Mouse (Mus musculus) CH12.LX (cell line): ENCODE results near the gene Fmn2. TPM values are rescaled to one million over a fixed set of nuclear protein-coding genes. Genes with fewer than 3 reads are reported as not detected.

Source experiments
- DNase-seq: peaks from one replicate; pipeline ENCODE4 v3.0.0-alpha.2; 2013; ENCODE audit errors: extremely low read depth
- H3K27ac ChIP-seq: 2 replicates; pipeline ENCODE4 v1.5.1; 2012; ENCODE audit warnings: low read depth, mild to moderate bottlenecking, control low read depth, moderate library complexity; ENCODE audit not compliant: insufficient read depth
- H3K27me3 ChIP-seq: replicated peaks from 2 replicates; pipeline ENCODE3; 2012; ENCODE audit warnings: inconsistent platforms
- H3K36me3 ChIP-seq, 2 experiments: replicated peaks in 1 of 2; 2 replicates each; pipeline versions ENCODE3 to v1.6.1; 2012; ENCODE audit warnings: inconsistent platforms in 1 of 2, low read length in 1 of 2, mild to moderate bottlenecking in 1 of 2, mixed read lengths in 1 of 2, moderate library complexity in 1 of 2; ENCODE audit not compliant: control insufficient read depth in 1 of 2, insufficient read depth in 1 of 2
- H3K4me1 ChIP-seq, 2 experiments: 2 replicates each; pipeline ENCODE4 v1.6.1; 2012; ENCODE audit warnings: inconsistent platforms in 1 of 2, moderate library complexity in 1 of 2; ENCODE audit not compliant: insufficient read depth in 2 of 2, control insufficient read depth in 1 of 2
- H3K4me2 ChIP-seq: 2 replicates; pipeline ENCODE4 v1.6.1; 2012; ENCODE audit warnings: low read depth, mild to moderate bottlenecking, control low read depth; ENCODE audit not compliant: poor library complexity, insufficient read depth, severe bottlenecking
- H3K4me3 ChIP-seq, 3 experiments: fragments of 150-350 bp in 1 of 3; sonication (generic) in 1 of 3; replicated peaks in 1 of 3; 2 replicates each; pipeline versions ENCODE3 to v1.5.1; 2011 to 2012; ENCODE audit warnings: low read depth in 2 of 3, low read length in 2 of 3, mild to moderate bottlenecking in 2 of 3, moderate library complexity in 2 of 3, control low read depth in 1 of 3, improper control_type of control experiment in 1 of 3, inconsistent platforms in 1 of 3, mixed read lengths in 1 of 3; ENCODE audit not compliant: poor library complexity in 1 of 3
- H3K79me2 ChIP-seq: replicated peaks from 2 replicates; pipeline ENCODE4 v1.6.1; 2012; ENCODE audit warnings: mild to moderate bottlenecking, moderate library complexity; ENCODE audit not compliant: control insufficient read depth, poor library complexity, insufficient read depth, severe bottlenecking; ENCODE audit errors: extremely low read depth
- H3K9ac ChIP-seq: 2 replicates; pipeline ENCODE4 v1.6.1; 2012; ENCODE audit warnings: low read depth, mild to moderate bottlenecking, control low read depth, moderate library complexity; ENCODE audit not compliant: insufficient read depth
- H3K9me3 ChIP-seq: replicated peaks from 2 replicates; pipeline ENCODE3; 2012; ENCODE audit warnings: low read length, inconsistent platforms, mixed read lengths
- BHLHE40 ChIP-seq: IDR thresholded peaks from 2 replicates; pipeline ENCODE4 v1.6.1; 2011; ENCODE audit warnings: mild to moderate bottlenecking, low read depth, low read length, improper control_type of control experiment
- CHD2 ChIP-seq: IDR thresholded peaks from 2 replicates; pipeline ENCODE4 v1.6.1; 2011; ENCODE audit warnings: low read length, improper control_type of control experiment
- CTCF ChIP-seq, 2 experiments: IDR thresholded peaks in 1 of 2; conservative IDR thresholded peaks in 1 of 2; 2 replicates each; pipeline ENCODE4 v1.5.1; 2011 to 2012; ENCODE audit warnings: low read depth in 2 of 2, low read length in 2 of 2, improper control_type of control experiment in 1 of 2, inconsistent platforms in 1 of 2, mild to moderate bottlenecking in 1 of 2, moderate library complexity in 1 of 2
- E2F4 ChIP-seq: IDR thresholded peaks from 2 replicates; pipeline ENCODE4 v1.6.1; 2011; ENCODE audit warnings: low read depth, low read length, improper control_type of control experiment; ENCODE audit not compliant: insufficient replicate concordance
- EP300 ChIP-seq: IDR thresholded peaks from 2 replicates; pipeline ENCODE4 v1.6.1; 2011; ENCODE audit warnings: low read length, improper control_type of control experiment
- ETS1 ChIP-seq: conservative IDR thresholded peaks from 2 replicates; pipeline ENCODE4 v1.6.1; 2012; ENCODE audit warnings: low read depth, mild to moderate bottlenecking, inconsistent platforms, low read length, improper control_type of control experiment, moderate library complexity
- IRF4 ChIP-seq: IDR thresholded peaks from 2 replicates; pipeline ENCODE4 v1.6.1; 2014; ENCODE audit warnings: low read depth, mild to moderate bottlenecking, inconsistent platforms, low read length, improper control_type of control experiment
- MAX ChIP-seq: IDR thresholded peaks from 2 replicates; pipeline ENCODE4 v1.6.1; 2011; ENCODE audit warnings: low read length, improper control_type of control experiment
- MAZ ChIP-seq: IDR thresholded peaks from 2 replicates; pipeline ENCODE4 v1.6.1; 2012; ENCODE audit warnings: low read depth, mild to moderate bottlenecking, inconsistent platforms, low read length, improper control_type of control experiment, moderate library complexity
- MYC ChIP-seq: IDR thresholded peaks from 2 replicates; pipeline ENCODE4 v1.6.1; 2011; ENCODE audit warnings: low read depth, mild to moderate bottlenecking, improper control_type of control experiment, low read length
- NRF1 ChIP-seq: IDR thresholded peaks from 2 replicates; pipeline ENCODE4 v1.6.1; 2014; ENCODE audit warnings: low read depth, mild to moderate bottlenecking, inconsistent platforms, low read length, improper control_type of control experiment, moderate library complexity
- RCOR1 ChIP-seq: conservative IDR thresholded peaks from 2 replicates; pipeline ENCODE4 v1.6.1; 2012; ENCODE audit warnings: low read depth, mild to moderate bottlenecking, inconsistent platforms, low read length, improper control_type of control experiment
- SIN3A ChIP-seq: IDR thresholded peaks from 2 replicates; pipeline ENCODE4 v1.6.1; 2012; ENCODE audit warnings: low read length, improper control_type of control experiment, inconsistent platforms
- TBP ChIP-seq: conservative IDR thresholded peaks from 2 replicates; pipeline ENCODE4 v1.6.1; 2011; ENCODE audit warnings: low read depth, low read length, improper control_type of control experiment
- UBTF ChIP-seq: IDR thresholded peaks from 2 replicates; pipeline ENCODE4 v1.6.1; 2012; ENCODE audit warnings: low read depth, mild to moderate bottlenecking, inconsistent platforms, low read length, improper control_type of control experiment, moderate library complexity
- USF1 ChIP-seq: IDR thresholded peaks from 2 replicates; pipeline ENCODE4 v1.6.1; 2014; ENCODE audit warnings: low read depth, mild to moderate bottlenecking, inconsistent platforms, low read length, improper control_type of control experiment
- USF2 ChIP-seq: conservative IDR thresholded peaks from 2 replicates; pipeline ENCODE4 v1.6.1; 2011; ENCODE audit warnings: low read depth, low read length, improper control_type of control experiment
- ZC3H11A ChIP-seq: IDR thresholded peaks from 2 replicates; pipeline ENCODE4 v1.6.1; 2012; ENCODE audit warnings: low read depth, mild to moderate bottlenecking, inconsistent platforms, low read length, improper control_type of control experiment
- ZNF384 ChIP-seq: IDR thresholded peaks from 2 replicates; pipeline ENCODE4 v1.6.1; 2012; ENCODE audit warnings: low read depth, low read length, improper control_type of control experiment, inconsistent platforms
- dilution Hi-C: fragments of 300-500 bp; cut with MboI; formaldehyde crosslinking; loops from 2 replicates; pipeline ENCODE4 v1.14.3; 2020; ENCODE audit warnings: low sequenced_read_pairs; ENCODE audit not compliant: extremely low pct_unique_long_range_greater_than_20kb, extremely low pct_ligation_motif_present
- in situ Hi-C: fragments of 300-500 bp; cut with MboI; formaldehyde crosslinking; loops from 3 replicates; pipeline ENCODE4 v1.14.3; 2019; ENCODE audit warnings: low sequenced_read_pairs, low pct_ligation_motif_present, low pct_unique_long_range_greater_than_20kb, mixed read lengths
- polyA plus RNA-seq: library from polyadenylated mRNA; unstranded; fragments of >175 nt; gene quantifications from 2 replicates; pipeline ENCODE4 v1.2.1, GENCODE M21; 2012; ENCODE audit warnings: low read depth; ENCODE audit not compliant: insufficient read length
- total RNA-seq, 2 experiments: library from RNA; depleted of rRNA; stranded (reverse); fragments of 300-350 nt in 1 of 2; fragments of >200 nt in 1 of 2; gene quantifications; 2 replicates each; pipeline ENCODE4 v1.2.3; 2012 to 2014

Gene Fmn2
- total and polyA plus RNA-seq, 3 experiments = 0.25 to 1.6 (median 0.51) TPM

- in situ Hi-C loops (no loop called here), dilution Hi-C loops (no loop called here)
- no peaks in the 10 kb centered on the region for H3K27me3 ChIP-seq
Measured at GRCm38 (mm10) chr1:174748520-174748919, 246.9 kb downstream of the Fmn2 start.

GRCm38 (mm10) chr1:174750893-174751461 lies 249.4 kb downstream of the Fmn2 start:
- H3K4me1 ChIP-seq = no peaks in the 10 kb centered on the region
- H3K27ac ChIP-seq = no peak overlapping the region
- H3K79me2 ChIP-seq = no peaks in the 10 kb centered on the region
- no peak overlapping the region for H3K4me2 ChIP-seq
- no peaks in the 10 kb centered on the region for H3K27me3 ChIP-seq
- DNase-seq = no peak
- dilution Hi-C loops (no loop called here), in situ Hi-C loops (no loop called here)
- TF ChIP-seq MYC (no peak), TBP (no peak), NRF1 (no peak), USF1 (no peak), ETS1 (no peak), UBTF (no peak), USF2 (no peak), ZNF384 (no peak), IRF4 (no peak), MAZ (no peak), MAX (no peak), E2F4 (no peak), ZC3H11A (no peak), CTCF (conservative IDR thresholded peaks at IDR 0.05 in 1 of 2, IDR thresholded peaks at IDR 0.05 in 1 of 2; ENCODE audit: low read depth in 2 of 2, low read length in 2 of 2) (no peak), EP300 (no peak)
- no peak overlapping the region for H3K4me3 ChIP-seq
- H3K36me3 ChIP-seq = no peaks in the 10 kb centered on the region
- no peaks in the 10 kb centered on the region for H3K9me3 ChIP-seq
- no peak overlapping the region for H3K9ac ChIP-seq

More at GRCm38 (mm10) chr1:174748520-174748919, 246.9 kb downstream of the Fmn2 start:
- no peak overlapping the region for H3K27ac ChIP-seq
- DNase-seq = no peak
- TF ChIP-seq IRF4 (no peak), BHLHE40 (no peak), E2F4 (no peak), SIN3A (no peak), RCOR1 (no peak), CHD2 (no peak)
- no peaks in the 10 kb centered on the region for H3K4me1 ChIP-seq
- no peaks in the 10 kb centered on the region for H3K9me3 ChIP-seq
- H3K4me2 ChIP-seq = no peak overlapping the region
- no peaks in the 10 kb centered on the region for H3K36me3 ChIP-seq
- H3K79me2 ChIP-seq = no peaks in the 10 kb centered on the region
- H3K4me3 ChIP-seq = no peak overlapping the region
- no peak overlapping the region for H3K9ac ChIP-seq
